Mouse (Mus musculus): ENCODE results near the gene Nfia. TPM values are rescaled to one million over a fixed set of nuclear protein-coding genes. Genes with fewer than 3 reads are reported as not detected.

Gene Nfia
- polyA plus RNA-seq, 2 experiments: 51.9 to 71.2 TPM

DNA sequence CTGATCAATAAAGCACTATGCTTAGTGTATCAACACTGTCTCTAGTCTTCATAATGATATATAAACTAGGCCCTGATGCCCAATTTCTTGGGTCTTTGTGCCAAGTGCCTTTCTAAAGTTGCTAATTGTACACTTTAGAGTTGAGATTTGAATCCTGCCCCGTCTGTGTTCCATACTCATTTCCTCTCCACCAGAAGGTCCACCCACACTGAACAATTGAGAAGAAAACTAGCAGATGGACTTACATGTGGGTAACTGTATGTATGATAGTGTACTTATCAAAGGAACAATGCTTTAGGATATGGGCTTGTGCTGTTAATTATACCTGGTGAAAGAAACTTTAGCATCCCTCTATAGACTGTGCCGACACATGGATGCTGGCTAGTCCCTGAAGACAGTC is 80.1 kb downstream of the Nfia start:
- Histone ChIP-seq H3K36me3 (ENCODE audit: control insufficient read depth, insufficient read depth, low read length) (0 out of 2 replicates have a peak, but pooled peaks cover 6% of the 10 kb centered on the region), H3K4me3 (replicated peaks; ENCODE audit: low read length) (no peak overlapping the region), H3K27ac (replicated peaks; ENCODE audit: low read depth, low read length) (no peak overlapping the region), H3K9ac (ENCODE audit: low read depth, low read length, severe bottlenecking) (no peak overlapping the region), H3K9me3 (ENCODE audit: control insufficient read depth, low read length) (no peaks in the 10 kb centered on the region), H3K4me2 (replicated peaks; ENCODE audit: low read depth, low read length, severe bottlenecking) (no peak overlapping the region), H3K4me1 (ENCODE audit: control insufficient read depth, insufficient read depth, low read length) (peaks cover 12% of the 10 kb centered on the region; the same call in 1 of the 2 replicates), H3K27me3 (ENCODE audit: control insufficient read depth, insufficient read depth, low read length) (no peaks in the 10 kb centered on the region)
- TF ChIP-seq POLR2A (IDR thresholded peaks at IDR 0.05; ENCODE audit: borderline replicate concordance, extremely low read depth, insufficient read depth, insufficient read length): no peak
- 87% methylated on average over 2 of the region's 2 CpGs for WGBS
- DNase-seq (ENCODE audit: low spot score) (no peak), ATAC-seq (ENCODE audit: low FRiP score, low read depth) (no peak)

- no peaks in the 10 kb centered on the region for H3K27me3 ChIP-seq (ENCODE audit: control insufficient read depth, insufficient read depth, low read length)
- 87% methylated on average over 4 of the region's 4 CpGs for WGBS
- ATAC-seq (ENCODE audit: low FRiP score, low read depth) (no peak), DNase-seq (ENCODE audit: low spot score) (no peak)
- no peak overlapping the region for H3K27ac ChIP-seq (replicated peaks; ENCODE audit: low read depth, low read length)
- no peak overlapping the region for H3K4me2 ChIP-seq (replicated peaks; ENCODE audit: low read depth, low read length, severe bottlenecking)
- H3K4me1 ChIP-seq (ENCODE audit: control insufficient read depth, insufficient read depth, low read length): peaks cover 31% of the 10 kb centered on the region
- no peaks in the 10 kb centered on the region for H3K9me3 ChIP-seq (ENCODE audit: control insufficient read depth, low read length)
- H3K9ac ChIP-seq (ENCODE audit: low read depth, low read length, severe bottlenecking): no peak overlapping the region
- no peak overlapping the region for H3K4me3 ChIP-seq (replicated peaks; ENCODE audit: low read length)
- TF ChIP-seq POLR2A (IDR thresholded peaks at IDR 0.05; ENCODE audit: borderline replicate concordance, extremely low read depth, insufficient read depth, insufficient read length): no peak
- 0 out of 2 replicates have a peak, but pooled peaks cover 2% of the 10 kb centered on the region for H3K36me3 ChIP-seq (ENCODE audit: control insufficient read depth, insufficient read depth, low read length)
Measured at GRCm38 (mm10) chr4:97854779-97855178, 82.2 kb downstream of the Nfia start.

DNA sequence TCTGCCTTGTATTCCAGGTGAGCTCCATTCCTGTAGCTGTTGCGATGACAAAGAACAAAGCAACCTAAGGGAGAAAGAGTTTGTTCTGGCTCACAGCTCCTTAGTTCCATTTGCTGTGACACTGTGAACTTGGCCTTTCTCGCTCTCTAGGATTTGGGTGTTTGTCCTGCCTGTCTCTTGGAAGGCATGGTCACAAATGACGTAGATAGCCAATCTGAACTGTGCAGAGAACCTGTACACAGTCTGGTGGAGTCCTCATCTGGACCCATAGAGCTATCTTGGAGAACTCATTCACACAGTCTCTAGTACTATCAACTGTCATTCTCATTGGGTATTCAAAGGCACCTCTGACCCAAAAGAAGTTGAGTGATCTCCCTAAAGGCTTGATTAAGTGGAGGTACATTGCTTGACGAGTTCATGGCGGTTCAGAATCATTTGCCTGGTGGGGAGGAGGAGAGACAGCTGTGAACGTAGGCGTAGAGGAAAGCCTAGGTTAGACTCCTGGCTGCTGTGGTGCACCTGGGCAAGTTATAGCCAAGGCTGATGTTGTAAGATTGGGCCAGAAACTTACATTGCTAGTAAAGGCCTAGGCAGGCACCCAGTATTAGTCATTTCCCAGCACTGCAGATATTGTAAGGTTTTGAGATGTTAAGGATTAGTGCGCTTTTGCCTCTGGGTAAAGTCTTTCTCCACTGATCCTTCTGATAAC is 83.3 kb downstream of the Nfia start:
- TF ChIP-seq POLR2A (IDR thresholded peaks at IDR 0.05; ENCODE audit: borderline replicate concordance, extremely low read depth, insufficient read depth, insufficient read length): no peak
- Histone ChIP-seq H3K9me3 (ENCODE audit: control insufficient read depth, low read length) (no peaks in the 10 kb centered on the region), H3K27me3 (ENCODE audit: control insufficient read depth, insufficient read depth, low read length) (no peaks in the 10 kb centered on the region), H3K4me3 (replicated peaks; ENCODE audit: low read length) (no peak overlapping the region), H3K4me1 (ENCODE audit: control insufficient read depth, insufficient read depth, low read length) (peaks cover 26% of the 10 kb centered on the region), H3K9ac (ENCODE audit: low read depth, low read length, severe bottlenecking) (no peak overlapping the region), H3K4me2 (replicated peaks; ENCODE audit: low read depth, low read length, severe bottlenecking) (no peak overlapping the region), H3K27ac (replicated peaks; ENCODE audit: low read depth, low read length) (no peak overlapping the region), H3K36me3 (ENCODE audit: control insufficient read depth, insufficient read depth, low read length) (no peaks in the 10 kb centered on the region)
- WGBS: 92% methylated on average over 8 of the region's 8 CpGs
- ATAC-seq (ENCODE audit: low FRiP score, low read depth) (no peak), DNase-seq (ENCODE audit: low spot score) (no peak)

GRCm38 (mm10) chr4:97857549-97857948 is 85.0 kb downstream of the Nfia start:
- Histone ChIP-seq H3K9ac (ENCODE audit: low read depth, low read length, severe bottlenecking) (no peak overlapping the region), H3K4me2 (replicated peaks; ENCODE audit: low read depth, low read length, severe bottlenecking) (no peak overlapping the region), H3K4me3 (replicated peaks; ENCODE audit: low read length) (no peak overlapping the region), H3K27ac (replicated peaks; ENCODE audit: low read depth, low read length) (no peak overlapping the region), H3K4me1 (ENCODE audit: control insufficient read depth, insufficient read depth, low read length) (peaks cover 26% of the 10 kb centered on the region), H3K36me3 (ENCODE audit: control insufficient read depth, insufficient read depth, low read length) (no peaks in the 10 kb centered on the region), H3K9me3 (ENCODE audit: control insufficient read depth, low read length) (no peaks in the 10 kb centered on the region), H3K27me3 (ENCODE audit: control insufficient read depth, insufficient read depth, low read length) (no peaks in the 10 kb centered on the region)
- DNase-seq (ENCODE audit: low spot score) (no peak), ATAC-seq (ENCODE audit: low FRiP score, low read depth) (no peak)
- 56% methylated on average over 2 of the region's 2 CpGs for WGBS
- TF ChIP-seq POLR2A (IDR thresholded peaks at IDR 0.05; ENCODE audit: borderline replicate concordance, extremely low read depth, insufficient read depth, insufficient read length): no peak

GRCm38 (mm10) chr4:97859431-97859830 is 86.9 kb downstream of the Nfia start:
- Histone ChIP-seq H3K36me3 (ENCODE audit: control insufficient read depth, insufficient read depth, low read length) (no peaks in the 10 kb centered on the region), H3K27me3 (ENCODE audit: control insufficient read depth, insufficient read depth, low read length) (no peaks in the 10 kb centered on the region), H3K4me2 (replicated peaks; ENCODE audit: low read depth, low read length, severe bottlenecking) (no peak overlapping the region), H3K27ac (replicated peaks; ENCODE audit: low read depth, low read length) (no peak overlapping the region), H3K9me3 (ENCODE audit: control insufficient read depth, low read length) (no peaks in the 10 kb centered on the region), H3K4me1 (ENCODE audit: control insufficient read depth, insufficient read depth, low read length) (peaks cover 26% of the 10 kb centered on the region), H3K9ac (ENCODE audit: low read depth, low read length, severe bottlenecking) (no peak overlapping the region), H3K4me3 (replicated peaks; ENCODE audit: low read length) (no peak overlapping the region)
- ATAC-seq (ENCODE audit: low FRiP score, low read depth): no peak
- no peak for DNase-seq (ENCODE audit: low spot score)
- WGBS: 38% methylated on average over 4 of the region's 4 CpGs
- TF ChIP-seq POLR2A (IDR thresholded peaks at IDR 0.05; ENCODE audit: borderline replicate concordance, extremely low read depth, insufficient read depth, insufficient read length): no peak

Measured in limb, embryonic 14.5 days (tissue).